Mouse (Mus musculus) left cerebral cortex, adult 18-20 months (tissue): ENCODE measurements around the gene Vrk1. TPM values are rescaled to one million over a fixed set of nuclear protein-coding genes. Genes with fewer than 3 reads are reported as not detected.

Experiments used
- DNase-seq, 2 experiments: peaks; one replicate each; pipeline ENCODE4 v3.0.0; 2021 to 2022; ENCODE audit warnings: low spot score in 2 of 2, mixed read lengths in 1 of 2
- long read RNA-seq, 2 experiments: library from polyadenylated mRNA; stranded (forward); transcript quantifications; one replicate each; pipeline ENCODE4 v2.0.0; 2021
- total RNA-seq, 2 experiments: library from RNA; stranded (reverse); gene quantifications; 2 replicates each; pipeline ENCODE4 v1.2.3; 2021

Vrk1 gene
- 10 to 100 TPM; 14.4 to 16.6 TPM for total RNA-seq
- long read RNA-seq, experiment 1, transcript Vrk1-202 (13 exons, 1,509 nt): major isoform, 9 of 17 reads
- long read RNA-seq, experiment 1, partial matches to known transcripts: 1 of 17 reads
- long read RNA-seq, experiment 1, other reads (novel, unspliced or antisense): 5 of 17 reads
- long read RNA-seq, experiment 2, transcript Vrk1-202 (13 exons, 1,509 nt): major isoform, 9 of 23 reads
- long read RNA-seq, experiment 2, partial matches to known transcripts: 4 of 23 reads
- long read RNA-seq, experiment 2, other reads (novel, unspliced or antisense): 7 of 23 reads

DNA sequence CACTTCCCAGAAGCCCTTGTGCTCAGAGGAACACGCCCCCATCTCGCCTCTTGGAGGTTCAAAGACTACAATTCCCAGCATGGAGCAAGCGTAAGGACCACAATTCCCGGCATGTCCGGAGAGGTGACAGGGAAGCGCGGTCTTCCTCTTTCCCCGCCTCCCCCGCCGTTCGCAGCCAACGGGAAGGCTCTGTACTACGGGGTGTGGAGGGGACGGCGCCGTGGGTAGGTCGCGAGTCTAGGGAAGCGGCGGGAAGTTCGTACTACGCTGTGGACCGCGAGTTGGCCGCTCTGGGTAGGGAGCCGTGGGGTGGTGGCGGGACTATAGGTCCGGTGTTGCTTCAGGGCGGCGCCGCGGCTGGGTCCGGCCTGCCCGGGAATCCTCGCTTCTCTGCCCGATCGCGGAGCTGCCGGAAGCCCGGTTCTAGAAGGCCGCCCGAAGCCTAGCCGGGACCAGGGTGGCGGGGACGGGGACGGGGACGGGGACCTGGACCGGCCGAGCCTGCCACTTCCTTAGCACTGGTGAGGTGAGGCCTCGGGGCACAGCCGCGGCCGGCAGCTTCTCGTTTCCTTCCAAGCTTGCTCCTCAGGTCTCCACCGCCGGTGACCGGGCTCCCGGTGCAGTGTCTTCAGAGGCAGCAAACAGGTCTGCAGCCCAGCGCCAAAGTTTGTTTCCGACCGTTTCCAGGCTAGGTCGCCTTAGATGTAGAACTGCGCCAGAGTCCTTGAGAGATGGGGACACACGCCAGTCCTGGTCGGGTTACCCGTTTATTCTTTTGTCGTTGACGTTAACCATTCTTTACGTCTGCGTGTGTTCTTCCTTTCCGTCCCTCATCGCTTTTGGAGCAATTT is at the start of gene Vrk1:
Gene Vrk1, plus strand, starts transcription at position 164 of the 851 bp plus-strand sequence.
- peak; percentile 94 to 98 for DNase-seq

DNA sequence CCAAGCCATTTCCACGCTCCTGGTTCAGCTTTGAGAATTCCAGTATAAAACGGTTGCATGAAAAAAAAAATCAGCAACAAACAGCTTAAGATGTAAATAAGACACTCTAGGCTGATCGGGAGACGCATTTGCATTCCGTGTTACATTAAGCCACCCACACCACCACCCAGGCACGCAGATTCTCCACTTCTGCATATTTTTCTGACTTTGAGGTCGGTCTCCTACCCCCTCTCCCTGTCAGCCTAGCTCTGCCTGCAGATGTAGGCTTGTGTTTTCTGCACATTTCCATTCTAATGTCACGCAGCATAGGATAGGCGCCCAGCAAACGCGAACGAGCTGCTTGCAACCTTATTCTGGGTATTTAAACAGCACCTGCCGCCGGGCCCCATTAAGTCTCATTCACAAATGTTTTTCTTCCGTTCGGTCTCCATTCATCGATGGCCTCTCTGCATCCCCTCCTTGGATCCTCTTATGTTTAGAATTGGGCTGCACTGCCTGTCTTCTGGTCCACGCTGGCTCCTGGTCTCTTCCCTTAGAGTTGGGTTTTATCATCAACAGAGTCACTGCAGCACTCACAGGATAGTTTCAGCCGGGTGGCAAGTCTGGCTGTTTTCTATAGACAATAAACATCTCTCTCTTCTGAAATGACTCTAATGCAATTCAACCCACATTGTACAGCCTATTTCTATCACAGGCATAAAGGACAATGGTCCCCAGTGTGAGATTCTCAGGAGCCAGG is 49.3 kb upstream of the Vrk1 start:
- DNase-seq: peak; percentile 39 to 72

GRCm38 (mm10) chr12:105961667-105962066 is 48.4 kb upstream of the Vrk1 start:
- no peak for DNase-seq

DNA sequence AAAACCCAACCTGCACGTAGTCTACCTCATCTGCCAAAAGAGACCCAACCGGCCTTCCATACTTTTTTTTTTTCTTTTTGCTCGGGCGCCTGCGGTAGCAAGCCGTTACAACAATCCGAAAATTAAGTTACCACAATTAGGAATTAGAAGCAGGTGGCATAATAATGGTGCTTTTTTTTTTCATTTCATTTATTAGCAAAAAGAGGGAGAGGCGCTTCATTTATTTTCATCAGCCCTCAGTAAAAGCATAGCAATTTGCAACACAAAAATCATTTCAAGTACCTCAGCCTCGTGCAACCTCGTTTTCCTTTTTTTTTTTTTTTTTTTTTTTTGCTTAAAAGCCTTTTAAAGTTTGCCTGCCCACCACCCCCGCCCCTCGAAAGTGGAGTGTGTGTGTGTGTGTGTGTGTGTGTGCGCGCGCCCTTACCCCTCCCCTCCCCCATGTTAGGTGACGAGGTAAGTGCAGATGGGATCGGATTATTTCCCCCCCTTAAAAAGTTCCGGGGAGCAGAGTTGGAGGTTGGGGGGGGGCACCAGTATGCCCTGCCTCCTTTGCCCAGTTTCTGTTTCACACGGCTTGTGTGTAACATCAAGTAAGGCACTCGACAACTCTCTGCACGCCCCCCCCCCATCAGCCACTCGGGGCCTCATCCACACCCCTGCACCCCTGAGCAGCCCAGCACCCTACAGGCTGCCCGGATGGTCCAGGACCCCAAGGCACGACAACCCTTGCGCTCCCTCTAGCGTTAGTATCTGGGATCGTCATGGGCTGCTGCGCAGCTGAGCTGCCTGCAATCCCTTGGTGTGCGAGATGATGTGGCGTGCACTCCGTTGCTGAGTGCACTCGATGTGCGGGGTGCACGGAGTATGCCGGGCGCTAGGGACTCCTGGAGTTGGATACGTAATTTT is 47.7 kb upstream of the Vrk1 start:
- peak; percentile 89 to 92 for DNase-seq

- peak in 1 of 2 experiments; percentile 23 for DNase-seq
These were observed 46.9 kb upstream of the Vrk1 start for GRCm38 (mm10) chr12:105963012-105963572.

DNA sequence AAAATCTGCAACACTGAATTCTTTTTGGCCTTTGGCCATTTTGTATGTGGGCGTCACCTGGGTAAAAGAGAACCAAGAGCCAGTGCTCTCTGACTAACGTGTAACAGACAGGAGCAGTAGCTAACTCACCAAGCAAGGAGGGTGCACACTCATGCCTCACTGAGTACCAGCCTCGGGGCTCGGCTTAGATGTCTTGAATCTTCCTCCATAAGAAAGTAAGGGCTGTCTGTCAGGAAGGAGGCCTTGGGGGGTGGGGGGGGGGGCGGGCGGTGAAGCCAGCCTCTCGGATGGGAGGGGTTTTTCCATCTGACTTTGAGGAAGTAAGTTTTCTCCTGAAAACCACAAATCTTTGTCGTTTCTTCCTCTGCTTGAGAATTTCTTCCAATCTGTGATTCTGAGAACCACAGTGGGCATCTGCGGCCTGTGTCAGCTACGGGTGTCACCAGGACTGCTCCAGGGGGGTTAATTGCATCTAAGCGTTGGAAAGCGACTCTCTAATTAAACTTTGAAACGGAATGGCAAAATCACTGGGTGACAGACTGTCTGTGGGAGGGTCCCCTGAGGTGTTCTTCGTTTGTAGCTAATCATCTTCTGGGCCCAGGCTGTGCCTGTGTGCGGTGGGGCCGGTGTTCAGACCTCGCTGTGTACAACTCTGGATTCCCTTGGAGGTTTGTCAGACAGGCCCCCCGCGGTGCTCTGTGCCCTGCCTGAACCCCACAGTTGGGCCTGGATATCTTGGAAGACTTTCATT is 43.0 kb upstream of the Vrk1 start:
- no peak for DNase-seq

GRCm38 (mm10) chr12:105967806-105968205 is 42.2 kb upstream of the Vrk1 start:
- DNase-seq: no peak

GRCm38 (mm10) chr12:105971182-105971581 is 38.8 kb upstream of the Vrk1 start:
- DNase-seq: no peak

- no peak for DNase-seq
These were observed 37.4 kb upstream of the Vrk1 start for GRCm38 (mm10) chr12:105972673-105973072.

- no peak for DNase-seq
These were observed 36.3 kb upstream of the Vrk1 start for GRCm38 (mm10) chr12:105973691-105974090.

GRCm38 (mm10) chr12:105974107-105974506 is 35.9 kb upstream of the Vrk1 start:
- DNase-seq: no peak

GRCm38 (mm10) chr12:105981121-105981973 is 28.7 kb upstream of the Vrk1 start:
- DNase-seq: no peak

DNA sequence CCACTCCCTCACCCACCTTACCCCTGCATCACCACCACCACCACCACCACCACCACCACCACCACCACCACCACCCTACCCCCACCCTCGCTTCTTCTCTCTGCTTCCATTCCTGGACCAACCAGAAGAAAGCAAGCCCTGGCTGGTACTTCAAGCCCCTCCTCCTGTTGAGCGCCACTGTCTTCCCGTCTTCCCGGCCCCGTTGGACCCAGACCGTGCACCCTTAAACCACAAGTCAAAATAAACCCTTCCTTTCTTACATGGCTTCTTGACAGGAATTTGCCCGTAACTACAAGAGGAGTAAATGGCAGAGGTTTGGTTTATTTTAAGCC is 28.1 kb upstream of the Vrk1 start:
- no peak for DNase-seq

DNA sequence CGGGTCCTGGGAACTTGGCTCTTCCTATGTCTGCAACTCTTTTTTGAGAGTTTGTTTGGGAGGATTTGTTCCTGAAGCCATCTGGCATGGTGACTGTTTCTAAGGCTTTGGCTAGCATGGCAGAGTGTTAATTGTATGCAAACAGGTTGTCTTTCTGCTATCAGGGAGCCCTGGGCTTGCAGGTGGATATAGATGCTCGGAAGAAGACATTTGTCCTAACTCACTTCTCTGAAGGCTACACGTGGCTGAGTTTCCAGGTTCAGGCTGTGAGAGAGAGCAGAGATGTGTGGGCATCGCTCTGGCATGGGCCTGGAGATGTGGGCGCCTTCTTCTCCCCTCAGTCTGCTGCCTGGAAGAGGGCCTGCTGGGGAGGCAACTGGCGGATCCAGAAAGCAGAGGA is 27.4 kb upstream of the Vrk1 start:
- peak; percentile 54 to 79 for DNase-seq

- no peak for DNase-seq
These were observed 26.5 kb upstream of the Vrk1 start for GRCm38 (mm10) chr12:105983499-105983898.

GRCm38 (mm10) chr12:105988434-105988833 is 21.6 kb upstream of the Vrk1 start:
- DNase-seq: no peak

DNA sequence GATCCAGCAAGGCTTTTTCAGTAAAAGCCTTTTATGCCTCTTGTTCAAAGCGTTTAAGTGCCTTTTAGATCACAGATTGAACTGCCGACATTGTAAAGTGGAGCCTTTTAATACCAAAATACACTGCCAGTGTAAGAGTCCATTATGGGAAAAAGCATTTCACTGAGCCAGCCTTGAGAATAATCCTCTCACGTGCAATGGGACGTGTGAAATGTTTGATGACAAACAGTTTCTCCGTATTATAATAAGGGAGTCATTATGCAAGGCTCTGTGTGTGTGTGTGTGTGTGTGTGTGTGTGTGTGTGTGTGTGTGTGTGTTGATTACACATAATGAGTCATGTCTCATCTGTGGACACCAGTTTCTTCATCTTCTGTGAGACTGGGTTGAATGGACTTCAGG is 17.3 kb upstream of the Vrk1 start:
- no peak for DNase-seq

DNA sequence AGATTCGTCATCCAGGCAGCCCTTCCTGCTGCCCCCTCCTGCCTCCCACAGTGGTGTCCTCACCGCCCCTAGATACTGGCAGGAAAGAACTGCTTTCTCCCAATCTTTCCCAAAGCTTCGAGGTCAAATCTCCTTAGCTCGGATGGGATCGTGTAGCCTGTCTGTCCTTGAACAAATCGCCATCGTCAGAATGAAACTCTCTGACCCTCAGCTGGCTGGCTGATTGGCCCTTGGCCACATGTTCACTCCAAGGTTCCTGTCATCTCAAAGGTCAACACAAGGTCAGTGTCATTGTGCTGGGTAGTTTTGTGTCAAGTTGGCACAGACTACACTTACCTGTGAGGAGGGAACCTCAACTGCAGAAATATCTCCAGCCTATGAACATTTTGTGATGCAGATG is 16.7 kb upstream of the Vrk1 start:
- DNase-seq: no peak

- DNase-seq: no peak
These were observed 14.1 kb upstream of the Vrk1 start for GRCm38 (mm10) chr12:105995940-105996339.
